Mouse (Mus musculus) heart, adult 11 months (tissue): ENCODE results near the gene Cenpa.
A peak's percentile ranks its signal among the peaks of the same experiment; 100 is the strongest.

Experiments
- DNase-seq: peaks from one replicate; pipeline ENCODE4 v3.0.0; 2022

Gene Cenpa

GRCm38 (mm10) chr5:30666391-30667195, at the start of gene Cenpa:
TSS of gene Cenpa (plus strand) at chr5:30666777.
- DNase-seq: peak; percentile 100

GRCm38 (mm10) chr5:30617357-30617756, 49.2 kb upstream of the Cenpa start:
- no peak for DNase-seq

- DNase-seq: peak; percentile 98
Measured at GRCm38 (mm10) chr5:30617851-30618250, 48.7 kb upstream of the Cenpa start.

- peak; percentile 86 for DNase-seq
Measured at GRCm38 (mm10) chr5:30618376-30619003, 48.1 kb upstream of the Cenpa start.

- DNase-seq: peak; percentile 88
Measured at GRCm38 (mm10) chr5:30619211-30619610, 47.4 kb upstream of the Cenpa start.

GRCm38 (mm10) chr5:30620567-30620966, 46.0 kb upstream of the Cenpa start:
- DNase-seq: peak; percentile 84

GRCm38 (mm10) chr5:30621211-30621790, 45.3 kb upstream of the Cenpa start:
- DNase-seq: no peak

GRCm38 (mm10) chr5:30621844-30622176, 44.8 kb upstream of the Cenpa start:
- peak; percentile 90 for DNase-seq

- peak; percentile 88 for DNase-seq
Measured at GRCm38 (mm10) chr5:30622177-30622840, 44.3 kb upstream of the Cenpa start.

GRCm38 (mm10) chr5:30622841-30623185, 43.8 kb upstream of the Cenpa start:
- no peak for DNase-seq

- no peak for DNase-seq
Measured at GRCm38 (mm10) chr5:30623380-30623779, 43.2 kb upstream of the Cenpa start.

GRCm38 (mm10) chr5:30624311-30624710, 42.3 kb upstream of the Cenpa start:
- DNase-seq: no peak

GRCm38 (mm10) chr5:30624908-30625307, 41.7 kb upstream of the Cenpa start:
- DNase-seq: peak; percentile 89

GRCm38 (mm10) chr5:30625379-30625778, 41.2 kb upstream of the Cenpa start:
- DNase-seq: no peak

- peak; percentile 85 for DNase-seq
Measured at GRCm38 (mm10) chr5:30626331-30627105, 40.1 kb upstream of the Cenpa start.

GRCm38 (mm10) chr5:30628511-30628910, 38.1 kb upstream of the Cenpa start:
- peak; percentile 93 for DNase-seq

GRCm38 (mm10) chr5:30630401-30630800, 36.2 kb upstream of the Cenpa start:
- peak; percentile 84 for DNase-seq

GRCm38 (mm10) chr5:30632134-30632533, 34.4 kb upstream of the Cenpa start:
- no peak for DNase-seq

GRCm38 (mm10) chr5:30636994-30637393, 29.6 kb upstream of the Cenpa start:
- no peak for DNase-seq

GRCm38 (mm10) chr5:30638041-30638440, 28.5 kb upstream of the Cenpa start:
- peak; percentile 98 for DNase-seq

- peak; percentile 94 for DNase-seq
Measured at GRCm38 (mm10) chr5:30643477-30644179, 22.9 kb upstream of the Cenpa start.

GRCm38 (mm10) chr5:30646036-30646435, 20.5 kb upstream of the Cenpa start:
- DNase-seq: peak; percentile 96
